Mouse (Mus musculus) embryonic fibroblast, embryonic 13.5 days (primary cell): Measurements from ENCODE around the gene Pik3c2b.

Source experiments
- CTCF ChIP-seq: IDR thresholded peaks from 2 replicates; pipeline ENCODE4 v1.5.1; 2011; ENCODE audit warnings: mild to moderate bottlenecking, control low read depth, low read length, moderate library complexity, borderline replicate concordance; ENCODE audit not compliant: insufficient read depth
- POLR2A ChIP-seq: IDR thresholded peaks from 2 replicates; pipeline ENCODE4 v1.6.1; 2011; ENCODE audit warnings: low read depth, mild to moderate bottlenecking, control low read depth, low read length, moderate library complexity

DNA sequence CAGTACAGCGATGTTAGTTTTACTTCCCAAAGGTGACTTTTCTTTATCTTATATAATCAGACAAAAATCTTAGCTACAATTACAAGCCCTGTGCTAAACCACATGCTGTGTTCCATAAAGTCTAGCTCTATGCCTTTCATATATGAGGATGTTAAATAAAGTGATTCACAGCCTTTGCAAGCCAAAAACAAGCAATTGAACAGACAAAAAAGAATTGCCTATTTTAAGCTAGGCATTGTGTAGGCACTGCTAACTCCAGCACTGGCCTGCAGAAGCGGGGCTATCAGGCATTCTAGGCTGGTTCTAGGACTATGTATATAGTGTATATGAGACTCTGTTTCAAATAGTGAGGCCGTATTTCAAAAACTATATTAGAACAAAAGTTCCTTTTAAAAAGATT lies 106.7 kb downstream of the Pik3c2b start:
- TF ChIP-seq POLR2A (no peak), CTCF (no peak)
